Mouse (Mus musculus): ENCODE measurements around the gene Adpgk. TPM values are rescaled to one million over a fixed set of nuclear protein-coding genes. Genes with fewer than 3 reads are reported as not detected.

Adpgk gene
- 100 to 1,000 TPM; 672 to 826 TPM for total RNA-seq (2023)

DNA sequence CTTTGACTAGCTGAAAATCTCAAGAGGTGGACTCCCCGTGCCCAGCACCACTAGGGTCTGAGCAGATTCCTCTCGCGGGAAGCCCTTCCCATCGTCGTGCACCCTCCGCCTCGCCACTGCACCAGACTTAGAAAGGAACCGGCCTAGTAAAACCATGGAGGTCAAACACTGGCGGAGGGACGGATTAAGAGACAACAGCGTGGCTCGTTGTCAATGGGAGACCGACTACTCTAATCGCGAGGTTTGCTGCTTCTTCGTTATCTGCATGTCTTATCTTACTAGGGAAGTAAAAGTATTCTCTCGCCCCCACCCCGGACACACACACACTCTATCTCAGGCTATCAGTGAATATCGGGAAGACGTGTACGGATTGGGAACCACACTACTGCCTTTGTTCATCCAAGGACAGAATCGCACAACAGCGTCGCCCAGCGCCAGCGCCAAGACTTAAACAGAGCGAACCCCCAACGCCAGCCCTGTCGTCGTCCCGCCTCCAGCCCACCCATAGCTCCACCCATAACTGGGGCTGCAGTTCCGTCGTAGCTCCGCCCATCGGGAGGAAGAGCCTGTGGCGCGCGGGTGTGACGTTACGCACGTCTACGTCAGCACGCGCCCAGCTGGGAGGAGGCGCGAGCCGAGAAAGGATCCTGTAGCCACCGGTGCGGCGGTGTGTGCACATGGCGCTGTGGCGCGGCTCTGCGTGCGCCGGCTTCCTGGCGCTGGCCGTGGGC is at the start of gene Adpgk:
Gene Adpgk (plus strand): TSS at position 602 of the 731 bp plus-strand sequence.

GRCm38 (mm10) chr9:59353253-59353639 is 61.9 kb downstream of the Adpgk start, which contains the start of gene Bbs4:
Gene Bbs4 (minus strand): TSS chr9:59353508.

Other genes starting within 250 kb of the Adpgk start
- gene Bbs4, start 62.0 kb downstream of the Adpgk start, total RNA-seq (2023): 1 to 10 TPM; 2.4 to 4.3 TPM
- 100 to 1,000 TPM; 122 to 133 TPM for gene Arih1, start 195.1 kb downstream of the Adpgk start, total RNA-seq (2023)
- 100 to 1,000 TPM; 136 to 157 TPM for gene Hexa, start 248.0 kb downstream of the Adpgk start, total RNA-seq (2023)
- gene Tmem202, start 248.3 kb downstream of the Adpgk start, total RNA-seq (2023): 1 to 10 TPM; 6.8 to 7.0 TPM